ENCODE assay signal across 9 mouse cellular contexts in genomic region chr7:67672650-67673049, GRCm38 (mm10). TPM values are rescaled to one million over a fixed set of nuclear protein-coding genes. Genes with fewer than 3 reads are reported as not detected.
DNase-seq lines count a peak whose midpoint lies in the region; ATAC-seq and TF ChIP-seq lines count a peak whose summit lies in the region.
"Had no signal": no experiment of that assay in that cellular context is flagged by ENCODE, and none has a peak within 500 bp of the region (broad histone marks: within the 10 kb centered on the region; RNA-seq: fewer than 3 reads in every experiment).

No protein-coding gene starts in this region.

- H3K9me3 ChIP-seq in E14TG2a.4 (ENCODE audit: low read length), result no peaks in the 10 kb centered on the region
- no peaks in the 10 kb centered on the region for H3K9me3 ChIP-seq in forebrain, embryonic 12.5 days
- H3K9me3 ChIP-seq: limb, embryonic 15.5 days had no signal

- H3K9ac ChIP-seq in forebrain, embryonic 12.5 days, result no peak overlapping the region
- H3K9ac ChIP-seq: limb, embryonic 15.5 days had no signal

- peak; percentile 93 for TF ChIP-seq CTCF in E14TG2a.4 (conservative IDR thresholded peaks at IDR 0.05; ENCODE audit: low read length)
- peak; percentile 82 for TF ChIP-seq CTCF in olfactory bulb, adult 2 months (IDR thresholded peaks at IDR 0.05; ENCODE audit: insufficient read depth, low read depth, low read length)

- peak; percentile 76 for ATAC-seq in forebrain, embryonic 12.5 days (ENCODE audit: low FRiP score)

- peaks cover 4% of the 10 kb centered on the region; the same call in 1 of the 2 replicates for H3K4me1 ChIP-seq in E14TG2a.4 (replicated peaks; ENCODE audit: low read depth, low read length)
- no peaks in the 10 kb centered on the region for H3K4me1 ChIP-seq in forebrain, embryonic 12.5 days
- no peaks in the 10 kb centered on the region for H3K4me1 ChIP-seq in olfactory bulb, adult 2 months (ENCODE audit: control insufficient read depth, insufficient read depth, low read length)

- no peak overlapping the region for H3K27ac ChIP-seq in forebrain, embryonic 12.5 days
- 0 out of 2 replicates have a peak overlapping the region, but pooled peaks have one; percentile 15 for H3K27ac ChIP-seq in olfactory bulb, adult 2 months (ENCODE audit: insufficient read depth, low read depth, low read length)

- H3K27me3 ChIP-seq in E14TG2a.4 (ENCODE audit: insufficient read depth, low read length), result no peaks in the 10 kb centered on the region
- no peaks in the 10 kb centered on the region for H3K27me3 ChIP-seq in forebrain, embryonic 12.5 days
- H3K27me3 ChIP-seq: limb, embryonic 15.5 days had no signal

- TF ChIP-seq POLR2A in olfactory bulb, adult 2 months (IDR thresholded peaks at IDR 0.05; ENCODE audit: insufficient read depth, low read depth, low read length), result no peak

- no peak overlapping the region for H3K4me3 ChIP-seq in E14TG2a.4 (replicated peaks; ENCODE audit: low read length)
- no peak overlapping the region for H3K4me3 ChIP-seq in forebrain, embryonic 12.5 days (replicated peaks)
- H3K4me3 ChIP-seq in olfactory bulb, adult 2 months (ENCODE audit: insufficient read depth, low read depth, low read length), result no peak overlapping the region
- H3K4me3 ChIP-seq: limb, embryonic 15.5 days had no signal

- peaks cover 33% of the 10 kb centered on the region for H3K36me3 ChIP-seq in E14TG2a.4 (ENCODE audit: insufficient read depth, low read length)
- H3K36me3 ChIP-seq in forebrain, embryonic 12.5 days (replicated peaks), result peaks cover 25% of the 10 kb centered on the region

- no peak overlapping the region for H3K4me2 ChIP-seq in forebrain, embryonic 12.5 days
- H3K4me2 ChIP-seq: limb, embryonic 15.5 days had no signal

- intact Hi-C loops in heart, postnatal 10 days (cut with DNase I), result loop anchor here (1.0 to 10.0 kb wide), 5 partner anchors 18 to 282 kb away; partner anchors contain the start of genes Igf1r and Synm

- DNase-seq in c-Kit-negative CD71-positive TER-119-positive erythroid progenitor cells, embryonic 14.5 days (ENCODE audit: low read depth, low spot score), result peak; percentile 40
- peak; percentile 97 to 99 for DNase-seq in heart, postnatal 10 days
- DNase-seq in kidney, postnatal 36 days, result peak; percentile 93 to 98
- peak; percentile 92 to 94 for DNase-seq in lung, adult 18-20 months
- peak; percentile 76 for DNase-seq in testis, postnatal 14 days (ENCODE audit: low spot score)

- 12% methylated on average over 10 of the region's 10 CpGs for WGBS in forebrain, embryonic 12.5 days
- WGBS in olfactory bulb, adult 2 months, result 6% methylated on average over 10 of the region's 10 CpGs

RNA-seq across cellular contexts. Expression of gene Ttc23, which starts 25.4 kb away (rescaled TPM):
- polyA plus RNA-seq in forebrain, embryonic 12.5 days (2016; fragmentation: Nextera tagmentation; extraction: Ambion mirVana), result 31.2 and 32.3 TPM in 2 replicates
- total RNA-seq in heart, postnatal 10 days (2021), result 10 to 100 TPM; 29.4 to 32.9 TPM
- not detected in 2 replicates for polyA plus RNA-seq in olfactory bulb, adult 2 months (2012; ENCODE audit: insufficient read depth, insufficient read length, low replicate concordance, missing spikeins)

RNA-seq across cellular contexts. Expression of gene Lrrc28, which starts 27.6 kb away (rescaled TPM):
- 28.7 and 30.0 TPM in 2 replicates for polyA plus RNA-seq in forebrain, embryonic 12.5 days (2016; fragmentation: Nextera tagmentation; extraction: Ambion mirVana)
- total RNA-seq in heart, postnatal 10 days (2021), result 10 to 100 TPM; 19.4 to 20.3 TPM
- polyA plus RNA-seq in olfactory bulb, adult 2 months (2012; ENCODE audit: insufficient read depth, insufficient read length, low replicate concordance, missing spikeins), result not detected in 2 replicates

Comparison
In these comparisons a context has a peak if more than half of its experiments do, and no peak if none do; other contexts are left out.
1. DNase-seq: peak in every context shown above with its lines; median percentile 98 in heart, postnatal 10 days; 96 in kidney, postnatal 36 days; 93 in lung, adult 18-20 months; 76 in testis, postnatal 14 days; 40 in c-Kit-negative CD71-positive TER-119-positive erythroid progenitor cells, embryonic 14.5 days.
2. RNA of gene Ttc23, which starts 25.4 kb away (polyA plus RNA-seq): 31.2 to 32.3 TPM in forebrain, embryonic 12.5 days; not detected in olfactory bulb, adult 2 months; every median in the first group is over 10 times any median in the second.
3. RNA of gene Lrrc28, which starts 27.6 kb away (polyA plus RNA-seq): 28.7 to 30.0 TPM in forebrain, embryonic 12.5 days; not detected in olfactory bulb, adult 2 months; every median in the first group is over 10 times any median in the second.